Mouse (Mus musculus): ENCODE data around the gene Rad50.

The Rad50 gene
- long read RNA-seq, experiment 1, partial matches to known transcripts: 8 of 12 reads
- long read RNA-seq, experiment 1, other reads (novel, unspliced or antisense): 4 of 12 reads
- long read RNA-seq, experiment 2, full-length matches to known transcripts: 1 of 27 reads
- long read RNA-seq, experiment 2, partial matches to known transcripts: 22 of 27 reads
- long read RNA-seq, experiment 2, other reads (novel, unspliced or antisense): 4 of 27 reads

DNA sequence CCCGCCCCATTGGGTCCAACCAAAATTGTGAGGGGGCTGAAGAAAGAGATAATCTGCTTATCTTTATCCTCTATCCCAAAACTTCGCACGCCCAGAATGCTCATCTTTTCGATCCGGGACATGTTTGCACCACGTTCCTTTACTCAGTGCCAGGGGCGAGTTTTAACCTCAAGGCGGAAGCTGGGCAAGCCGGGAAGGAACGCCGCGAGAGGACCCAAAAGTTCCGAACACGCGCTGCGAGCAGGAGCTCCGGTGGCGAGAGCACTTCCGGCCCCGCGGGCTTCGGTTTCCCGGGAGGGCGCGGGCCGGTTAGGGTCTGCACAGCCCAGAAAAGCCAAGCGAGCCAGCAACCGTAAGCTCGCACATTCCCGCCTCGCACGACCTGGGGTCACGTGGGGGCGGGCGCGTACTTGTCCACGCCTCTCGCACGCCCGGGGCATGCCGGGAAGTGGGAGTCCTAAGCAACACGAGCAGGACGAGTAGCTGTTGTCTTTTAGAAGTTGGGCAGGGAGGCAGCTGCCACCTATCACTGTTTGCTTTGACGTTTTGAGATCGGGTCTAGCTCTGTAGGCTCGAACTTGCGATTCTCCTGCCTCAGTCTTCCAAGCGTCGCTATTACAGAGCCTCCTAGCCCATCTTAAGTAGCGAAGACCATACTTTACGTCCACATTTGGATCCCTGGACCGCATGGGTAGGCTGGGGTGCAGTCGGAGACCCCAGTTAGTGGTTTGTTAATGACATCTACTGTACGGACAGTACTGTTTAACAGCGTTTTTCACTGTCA, at the start of gene Rad50:
Gene Rad50, minus strand, starts transcription at position 386 of the 784 bp plus-strand sequence.
- intact Hi-C loops (cut with DNase I): no loop called here

DNA sequence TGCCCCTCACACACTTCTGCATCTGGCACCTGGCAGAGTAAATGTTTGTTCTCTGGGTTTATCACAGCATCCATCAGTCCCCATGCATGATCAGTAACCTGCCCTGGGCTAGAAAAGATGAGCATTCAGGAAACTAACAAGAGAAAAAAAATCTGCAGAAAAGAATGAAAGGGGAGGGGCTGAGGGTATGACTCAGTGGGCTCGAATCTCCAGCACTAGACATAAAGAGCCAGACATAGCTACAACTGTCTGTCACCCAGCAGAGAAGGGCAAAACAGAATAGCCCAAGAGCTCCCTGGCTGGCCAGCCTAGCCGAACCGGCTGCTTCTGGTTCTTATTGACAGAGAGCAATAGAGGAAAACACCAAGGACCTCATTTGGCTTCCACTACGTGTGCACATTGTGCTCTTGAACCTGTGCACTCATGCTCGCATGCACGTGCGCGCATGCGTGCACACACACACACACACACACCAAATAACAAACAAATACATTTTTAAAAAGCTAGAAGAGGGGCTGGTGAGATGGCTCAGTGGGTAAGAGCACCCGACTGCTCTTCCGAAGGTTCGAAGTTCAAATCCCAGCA, 48.0 kb upstream of the Rad50 start:
- intact Hi-C loops (cut with DNase I): no loop called here

DNA sequence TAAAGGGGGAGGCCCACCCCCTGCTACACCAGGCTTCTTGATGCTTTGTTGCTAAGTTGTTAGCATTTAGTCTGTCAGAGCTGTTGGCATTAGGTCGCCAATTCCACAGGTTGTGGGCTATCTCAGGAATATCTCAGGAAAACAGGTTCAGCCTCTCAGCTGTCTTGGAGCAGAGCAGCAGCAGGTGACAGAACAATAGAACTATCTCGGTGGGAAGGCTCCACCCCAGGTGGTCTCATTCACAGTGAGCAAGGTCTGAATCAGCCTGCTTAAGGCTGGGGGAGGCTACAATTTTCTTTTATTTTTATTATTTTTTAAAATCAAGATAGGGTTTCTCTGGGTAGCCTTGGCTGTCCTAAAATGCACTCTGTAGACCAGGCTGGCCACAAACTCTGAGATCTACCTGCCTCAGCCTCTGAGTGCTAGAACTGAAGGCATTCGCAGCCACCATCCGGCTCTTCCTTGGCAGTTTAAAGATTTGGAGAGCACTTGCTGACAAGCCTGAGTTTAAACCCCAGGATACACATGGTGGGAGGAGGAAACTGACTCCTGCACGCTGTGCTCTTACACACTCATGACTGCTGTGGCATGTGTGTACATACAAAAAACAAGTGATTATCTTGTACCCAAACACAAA, 42.7 kb upstream of the Rad50 start:
- intact Hi-C loops (cut with DNase I): no loop called here

DNA sequence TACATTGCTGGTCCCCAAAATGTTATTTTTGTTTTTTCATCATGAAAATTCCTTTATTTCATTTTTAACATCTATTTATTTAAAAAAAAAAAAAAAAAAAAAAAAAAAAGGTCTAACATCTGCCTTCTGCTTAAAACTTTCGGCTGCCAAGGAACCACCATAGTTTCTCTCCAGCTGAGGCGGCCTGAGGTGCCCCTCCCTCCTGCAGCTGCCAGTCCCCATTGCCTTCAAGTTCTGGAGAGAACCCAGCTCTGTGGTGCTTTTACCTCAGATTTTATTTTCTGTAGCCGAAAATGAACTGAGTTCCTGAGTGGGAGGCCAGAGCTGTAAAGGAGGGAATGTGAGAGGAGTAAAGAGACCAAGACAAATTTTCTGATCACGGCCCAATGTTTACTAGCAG, 42.2 kb upstream of the Rad50 start:
- intact Hi-C loops (cut with DNase I): no loop called here

DNA sequence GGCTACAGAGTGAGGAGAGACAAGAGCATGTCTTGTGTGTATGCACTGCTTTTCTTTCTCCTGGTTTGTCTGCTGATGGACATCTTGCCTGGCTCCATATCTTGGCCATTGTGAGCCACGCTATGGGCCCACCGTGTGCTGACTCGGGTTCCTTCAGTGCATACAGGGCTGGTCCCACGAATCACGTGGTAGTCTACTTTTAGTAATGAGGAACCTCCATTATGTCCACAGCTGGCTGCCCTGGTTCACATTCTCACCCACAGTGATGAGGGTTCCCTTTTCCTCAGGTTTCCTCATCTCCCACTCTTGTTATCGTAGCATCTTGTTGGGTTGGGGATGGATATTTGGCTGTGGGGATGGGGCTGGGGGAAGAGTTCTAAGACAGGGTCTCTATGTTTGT, 41.5 kb upstream of the Rad50 start:
- intact Hi-C loops (cut with DNase I): no loop called here

DNA sequence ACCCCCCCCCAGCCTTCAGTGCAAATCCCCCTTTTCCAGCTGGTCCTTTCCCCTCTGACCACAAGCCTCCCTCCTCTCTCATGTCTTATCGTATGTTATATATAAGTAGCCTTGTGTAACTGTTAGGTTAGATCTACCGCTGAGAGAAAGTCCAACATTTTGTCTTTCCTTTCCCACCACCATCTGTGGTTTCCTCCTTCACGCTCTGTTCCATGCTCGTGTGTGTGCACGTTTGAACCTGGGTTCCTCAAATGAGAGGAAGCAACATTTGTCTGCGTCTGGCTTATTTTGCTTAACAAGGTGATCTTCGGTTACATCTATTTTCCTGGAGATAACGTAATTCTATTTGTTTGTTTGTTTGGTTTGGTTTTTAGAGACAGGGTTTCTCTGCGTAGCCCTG, 40.9 kb upstream of the Rad50 start:
- intact Hi-C loops (cut with DNase I): no loop called here

DNA sequence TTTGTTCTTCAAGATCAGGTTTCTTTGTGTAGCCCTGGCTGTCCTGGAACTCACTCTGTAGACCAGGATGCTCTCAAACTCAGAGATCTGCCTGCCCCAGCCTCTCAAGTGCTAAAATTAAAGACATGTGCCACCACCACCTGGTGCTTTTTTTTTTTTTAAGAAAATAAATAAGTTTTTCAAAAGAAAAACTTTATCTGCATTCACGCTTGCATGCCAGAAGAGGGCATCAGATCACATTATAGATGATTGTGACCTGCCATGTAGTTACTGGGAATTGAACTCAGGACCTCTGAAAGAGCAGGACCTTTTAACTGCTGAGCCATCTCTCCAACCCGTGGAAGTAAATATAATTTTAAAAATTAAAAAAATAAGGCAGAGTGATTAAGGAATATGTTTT, 38.1 kb upstream of the Rad50 start:
- intact Hi-C loops (cut with DNase I): no loop called here

DNA sequence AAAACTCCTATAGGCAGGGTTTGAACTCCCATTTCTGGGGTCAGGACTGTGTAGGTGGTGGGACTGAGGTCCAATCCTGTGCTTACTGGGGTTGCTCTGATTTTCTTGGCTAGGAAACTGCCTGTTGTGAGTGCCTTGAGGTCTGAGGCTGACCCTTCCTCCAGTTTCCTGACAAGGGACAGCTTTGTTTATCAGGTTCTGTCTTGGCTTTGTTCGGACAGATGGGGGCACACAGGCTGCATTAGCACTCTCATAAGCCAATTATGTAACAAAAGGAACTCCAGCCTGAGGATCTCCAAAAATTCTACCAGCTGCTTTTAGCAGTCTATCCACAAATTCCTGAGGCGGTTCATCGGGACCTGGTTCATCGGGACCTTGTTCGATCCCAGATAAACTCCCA, 35.2 kb upstream of the Rad50 start:
- intact Hi-C loops (cut with DNase I): no loop called here

DNA sequence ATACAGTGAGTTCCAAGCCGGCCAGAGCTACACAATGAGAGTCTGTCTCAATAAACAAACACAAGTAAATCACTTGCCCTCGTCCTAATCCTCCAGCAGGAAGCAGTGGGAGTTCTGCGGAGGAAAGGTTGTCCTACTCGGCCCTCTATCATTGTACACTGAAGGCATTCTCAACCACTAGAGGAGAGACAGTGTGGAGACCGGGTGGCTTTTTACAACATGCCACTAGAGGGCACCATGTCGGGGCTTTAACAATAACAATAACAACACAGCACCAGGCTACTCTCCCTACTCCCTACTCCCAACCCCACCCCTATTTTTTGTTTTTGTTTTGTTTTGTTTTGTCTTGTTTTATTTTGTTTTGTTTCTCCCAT, 30.4 kb upstream of the Rad50 start:
- intact Hi-C loops (cut with DNase I): loop anchor here (5.0 to 10.0 kb wide), 2 partner anchors 120 to 263 kb away; partner anchors contain the start of genes Gm12216 and Gm9837

DNA sequence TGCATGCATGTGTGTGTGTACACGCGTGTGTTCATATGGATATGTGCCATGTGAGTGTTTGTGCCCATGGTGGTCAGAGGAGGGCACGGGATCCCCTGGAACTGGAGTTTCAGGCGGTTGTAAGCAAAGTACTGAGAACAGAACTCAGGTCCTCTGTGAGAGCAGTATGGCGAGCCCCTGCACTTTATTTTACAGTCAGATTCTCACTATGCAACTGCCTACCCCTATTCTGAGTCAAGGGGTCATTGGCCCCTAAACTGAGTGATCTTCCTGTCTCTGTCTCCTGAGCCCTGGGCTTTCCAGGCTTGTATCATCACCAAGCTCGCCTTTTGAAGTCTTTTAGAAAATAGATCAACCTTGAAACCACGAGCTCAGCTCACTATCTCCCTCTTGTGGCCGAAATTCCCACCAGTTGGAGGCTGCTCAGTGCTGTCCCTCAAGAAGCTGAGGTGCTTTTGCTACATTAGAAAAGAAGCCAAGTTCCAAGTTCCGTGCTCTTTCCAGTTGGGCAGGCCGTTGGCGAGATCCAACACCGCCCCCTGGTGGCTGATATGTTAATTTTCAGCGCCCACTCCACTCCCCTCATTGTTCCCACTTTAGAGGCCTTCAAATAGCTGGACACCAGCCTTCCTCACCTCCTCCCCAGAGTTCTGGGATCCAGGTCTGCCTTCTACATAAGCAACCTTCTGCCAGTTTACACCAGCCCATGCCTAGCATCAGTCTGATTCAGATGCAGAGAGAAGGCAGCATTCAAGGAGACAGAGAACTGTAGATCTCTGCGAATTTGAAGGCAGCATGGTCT, 29.9 kb upstream of the Rad50 start:
- intact Hi-C loops (cut with DNase I): loop anchor here (5.0 to 10.0 kb wide), 2 partner anchors 120 to 262 kb away; partner anchors contain the start of genes Gm12216 and Gm9837

DNA sequence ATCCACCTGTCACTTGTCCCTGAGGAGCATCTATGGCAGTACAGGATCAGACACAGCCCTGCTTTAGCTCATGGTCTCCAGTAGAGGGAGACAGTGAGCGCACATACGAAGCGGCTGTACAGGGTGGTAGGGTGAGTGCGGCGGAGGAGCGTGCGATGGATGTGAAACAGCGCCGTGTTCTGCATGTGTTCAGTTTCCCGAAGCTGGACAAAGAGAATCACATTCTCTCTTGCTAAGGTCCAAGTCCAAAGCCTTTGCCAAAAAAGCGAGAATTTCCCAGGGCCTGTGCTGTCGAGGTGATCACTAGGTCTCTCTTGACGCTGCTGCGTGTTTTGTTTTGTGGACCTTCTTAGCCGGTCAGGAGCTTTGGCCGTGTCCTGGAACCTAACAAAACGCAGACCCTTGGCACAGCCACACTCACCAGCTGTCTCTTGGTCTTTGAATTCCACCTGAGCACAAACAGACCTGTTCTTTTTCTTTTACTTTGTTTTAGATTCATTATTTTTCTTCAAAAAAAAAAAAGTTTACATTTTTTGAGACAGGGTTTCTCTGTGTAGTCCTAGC, 28.6 kb upstream of the Rad50 start:
- intact Hi-C loops (cut with DNase I): loop anchor here (5.0 to 10.0 kb wide), 2 partner anchors 122 to 261 kb away; partner anchors contain the start of genes Gm12216 and Gm9837

DNA sequence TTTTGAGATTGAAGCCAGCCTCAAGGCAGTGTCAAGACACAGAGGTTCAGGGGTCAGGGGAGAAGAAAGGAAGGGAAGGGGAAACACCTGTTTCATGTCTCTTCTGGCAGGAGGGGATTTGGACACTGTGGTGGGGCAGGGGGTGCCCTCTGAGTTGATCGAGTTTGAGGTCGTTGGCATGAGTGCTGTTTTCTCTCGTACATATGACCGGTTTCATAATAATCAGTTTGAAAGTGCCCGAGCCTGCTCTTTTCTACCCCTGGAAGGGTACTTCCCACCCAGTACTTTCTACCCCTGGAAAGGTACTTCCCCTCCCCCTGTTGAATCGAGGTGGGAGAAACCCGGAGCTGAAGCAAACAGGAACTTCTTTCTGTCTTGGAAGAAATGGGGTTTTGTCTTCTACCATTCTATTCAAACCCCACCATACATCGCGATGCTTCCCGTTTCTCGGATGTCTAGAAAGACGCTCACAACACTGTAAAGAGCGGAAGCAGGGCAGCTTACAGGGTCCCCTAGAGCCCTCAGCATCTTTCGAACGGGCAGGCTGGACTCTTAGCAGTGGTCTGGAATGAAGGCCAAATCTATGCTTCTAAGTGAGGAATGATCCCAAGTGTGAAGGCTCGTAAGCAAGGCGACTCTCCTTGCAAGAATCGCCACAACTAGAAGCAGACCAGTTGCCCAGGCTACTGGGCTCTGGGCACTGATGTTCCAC, 28.0 kb upstream of the Rad50 start:
- intact Hi-C loops (cut with DNase I): loop anchor here (5.0 to 10.0 kb wide), 2 partner anchors 122 to 260 kb away; partner anchors contain the start of genes Gm12216 and Gm9837

DNA sequence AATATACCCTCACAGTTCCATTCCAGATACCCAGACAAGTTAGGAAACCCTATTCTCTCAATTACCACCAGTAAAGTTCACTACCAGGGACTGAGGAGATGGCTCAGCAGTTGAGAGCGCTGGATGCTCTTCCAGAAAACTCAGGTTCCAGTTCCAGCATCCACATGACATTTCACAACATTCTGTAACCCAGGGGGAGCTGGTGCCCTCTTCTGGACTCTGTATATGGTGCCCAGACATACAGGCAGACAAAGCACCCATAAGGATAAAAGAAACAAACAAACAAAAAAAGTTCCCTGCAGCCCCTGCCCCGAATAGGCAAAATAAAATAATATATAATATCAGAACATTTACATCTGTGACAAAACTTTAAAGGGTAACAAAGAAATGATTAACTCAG, 27.3 kb upstream of the Rad50 start:
- intact Hi-C loops (cut with DNase I): loop anchor here (10.0 kb wide), 1 partner anchor 260 kb away; the partner anchor contains the start of gene Gm9837

DNA sequence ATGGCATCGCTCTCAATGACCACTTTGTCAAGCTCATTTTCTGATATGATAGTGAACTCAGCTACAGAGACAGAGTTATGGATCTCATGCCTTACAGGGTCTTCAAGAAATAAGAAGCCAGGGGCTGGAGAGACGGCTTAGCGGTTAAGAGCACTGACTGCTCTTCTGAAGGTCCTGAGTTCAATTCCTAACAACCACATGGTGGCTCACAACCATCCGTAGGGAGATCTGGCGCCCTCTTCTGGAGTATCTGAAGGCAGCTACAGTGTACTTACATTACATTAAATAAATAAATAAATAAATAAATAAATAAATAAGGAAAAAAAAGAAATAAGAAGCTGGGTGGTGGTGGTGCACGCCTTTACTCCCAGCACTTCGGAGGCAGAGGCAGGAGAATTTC, 26.7 kb upstream of the Rad50 start:
- intact Hi-C loops (cut with DNase I): loop anchor here (10.0 kb wide), 1 partner anchor 259 kb away; the partner anchor contains the start of gene Gm9837

DNA sequence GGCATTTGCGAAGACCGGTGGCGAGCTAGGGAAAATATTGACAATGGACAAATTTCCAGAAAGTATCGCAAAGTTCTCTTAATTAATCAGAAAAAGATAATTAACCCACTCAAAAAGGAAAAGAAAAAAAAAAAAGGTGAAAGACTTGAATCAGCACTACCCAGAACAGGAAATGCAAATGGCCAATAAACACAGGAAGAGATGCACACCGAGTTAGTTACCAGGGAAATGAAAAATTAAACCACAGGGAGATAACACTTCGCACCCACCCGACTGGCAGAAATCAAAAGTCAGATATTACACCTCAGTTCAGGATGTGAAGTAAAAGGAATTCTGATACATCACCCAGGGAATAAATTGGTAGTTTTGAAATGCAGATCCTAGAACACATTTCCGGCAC, 25.1 kb upstream of the Rad50 start:
- intact Hi-C loops (cut with DNase I): loop anchor here (10.0 kb wide), 1 partner anchor 257 kb away; the partner anchor contains the start of gene Gm9837

DNA sequence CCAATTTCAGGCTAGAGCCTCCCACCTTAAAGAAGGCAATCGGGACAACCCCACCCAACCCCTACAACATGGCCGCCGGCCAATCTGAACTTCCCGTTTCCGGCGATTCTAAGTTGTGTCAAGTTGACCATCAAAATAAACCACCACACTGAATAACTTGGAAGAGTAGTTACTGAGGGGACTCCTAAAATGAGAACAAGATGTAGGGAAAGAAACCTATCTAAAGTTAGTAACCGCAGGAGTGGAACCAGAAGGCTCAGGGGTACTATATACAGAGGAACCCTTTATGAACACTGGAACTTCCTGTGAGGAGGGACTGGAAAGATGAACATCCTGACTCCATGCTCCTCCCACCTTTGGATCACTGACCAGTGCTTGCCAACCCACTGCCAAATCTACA, 24.3 kb upstream of the Rad50 start:
- intact Hi-C loops (cut with DNase I): loop anchor here (10.0 kb wide), 1 partner anchor 257 kb away; the partner anchor contains the start of gene Gm9837

DNA sequence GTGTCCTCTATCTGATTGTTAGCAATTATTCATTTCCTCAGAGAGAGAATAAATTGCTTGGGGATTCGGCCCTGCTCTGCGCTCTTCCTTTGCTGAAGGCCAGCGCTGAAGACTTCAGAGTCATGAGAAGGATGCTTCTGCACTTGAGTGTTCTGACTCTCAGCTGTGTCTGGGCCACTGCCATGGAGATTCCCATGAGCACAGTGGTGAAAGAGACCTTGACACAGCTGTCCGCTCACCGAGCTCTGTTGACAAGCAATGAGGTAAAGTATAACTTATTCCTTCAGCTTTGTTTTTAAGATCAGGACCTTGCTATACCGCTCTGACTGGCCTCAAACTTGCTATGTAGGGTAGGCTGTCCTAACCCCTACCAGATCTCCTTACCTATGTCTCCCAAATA, 13.6 kb upstream of the Rad50 start, which contains the start of gene Il5:
Gene Il5, plus strand, starts transcription at position 80 of the 400 bp plus-strand sequence.
- intact Hi-C loops (cut with DNase I): no loop called here

DNA sequence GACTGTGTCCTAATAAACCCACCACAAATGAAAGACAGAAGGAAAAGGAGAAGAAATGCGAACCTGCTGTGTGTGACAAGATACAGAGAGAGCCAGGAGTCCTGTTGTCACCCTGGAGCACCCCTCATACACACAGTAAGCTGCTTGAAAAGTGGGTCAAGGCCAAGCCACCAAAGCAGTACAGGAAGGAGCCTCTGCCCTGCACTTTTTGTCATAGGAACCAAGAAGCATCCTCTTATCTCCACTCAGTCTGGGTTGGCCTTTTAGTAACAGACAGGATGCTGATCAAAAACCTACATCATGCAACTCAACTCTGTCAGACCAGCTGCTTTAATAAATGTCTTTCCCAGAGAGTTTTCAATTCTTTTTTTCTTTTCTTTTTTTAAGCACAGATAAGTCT, 12.6 kb upstream of the Rad50 start:
- intact Hi-C loops (cut with DNase I): no loop called here

DNA sequence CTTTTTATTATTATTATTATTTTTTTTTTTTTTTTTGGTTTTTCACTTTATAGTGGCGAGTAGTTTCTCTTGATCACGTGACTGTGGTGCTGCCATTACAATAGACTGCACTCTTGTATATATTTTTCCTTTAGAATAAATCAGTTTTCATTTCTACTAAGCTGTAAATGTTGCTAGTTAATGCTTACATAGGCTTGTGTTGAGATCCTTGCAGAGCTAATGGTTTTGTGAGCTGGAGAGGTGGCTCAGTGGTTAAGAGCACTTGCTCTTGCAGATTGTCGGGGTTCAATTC, 545 bp upstream of the Rad50 start:
- intact Hi-C loops (cut with DNase I): no loop called here

All from adrenal gland (tissue).